Mouse (Mus musculus): ENCODE results near the gene Prdm16. TPM values are rescaled to one million over a fixed set of nuclear protein-coding genes. Genes with fewer than 3 reads are reported as not detected.

The Prdm16 gene
- polyA plus RNA-seq, 1 experiment from 2014 or later = 39.0 TPM

DNA sequence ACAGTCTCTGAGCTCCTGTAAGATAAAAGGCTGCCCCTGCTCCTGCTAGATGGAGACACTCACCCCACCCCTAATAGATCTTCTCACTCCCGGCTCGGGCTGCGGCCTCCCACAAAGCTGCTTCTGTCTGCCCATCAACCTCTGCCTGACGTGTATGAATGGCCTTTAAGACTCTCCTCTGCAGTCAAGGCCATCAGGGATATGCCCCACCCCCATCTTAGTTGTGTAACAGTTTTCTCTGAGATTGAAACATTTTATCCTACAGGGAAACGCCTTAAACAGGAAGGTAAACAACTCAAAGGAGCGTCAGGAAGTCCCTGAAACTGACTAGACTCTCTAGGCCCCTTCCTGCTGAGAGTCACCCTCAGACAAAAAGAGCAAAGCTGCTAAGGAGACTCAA is 24.6 kb upstream of the Prdm16 start:
- no peak for ATAC-seq (ENCODE audit: insufficient number of reproducible peaks, insufficient read depth, low FRiP score, low TSS enrichment, low read depth)
- Histone ChIP-seq H3K9me3 (no peaks in the 10 kb centered on the region), H3K4me3 (no peak overlapping the region), H3K27me3 (peaks cover 17% of the 10 kb centered on the region), H3K4me2 (no peak overlapping the region), H3K27ac (no peak overlapping the region), H3K4me1 (peaks cover 16% of the 10 kb centered on the region), H3K9ac (no peak overlapping the region), H3K36me3 (no peaks in the 10 kb centered on the region)
- WGBS = 45% methylated on average over 6 of the region's 6 CpGs

DNA sequence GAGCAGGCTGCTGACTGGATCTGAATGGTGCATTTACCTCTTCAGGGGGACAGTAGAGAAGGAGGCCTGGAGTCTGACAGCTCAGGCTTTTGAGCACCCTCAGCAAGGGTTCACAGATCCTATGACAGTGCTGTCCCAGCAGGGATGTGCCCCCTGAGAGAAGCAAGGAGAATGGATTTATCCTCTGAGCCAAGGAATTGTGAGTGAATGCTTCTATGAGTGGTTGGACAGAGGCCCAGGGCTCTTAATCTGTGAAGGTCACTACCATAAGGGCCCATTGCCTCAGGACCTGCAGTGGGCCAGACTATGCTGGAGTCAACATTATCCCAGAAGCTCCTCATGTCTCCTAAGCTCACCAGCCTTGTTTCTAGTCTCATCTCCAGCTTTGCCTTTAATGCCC is 23.4 kb upstream of the Prdm16 start:
- ATAC-seq (ENCODE audit: insufficient number of reproducible peaks, insufficient read depth, low FRiP score, low TSS enrichment, low read depth) = no peak
- Histone ChIP-seq H3K36me3 (no peaks in the 10 kb centered on the region), H3K9me3 (no peaks in the 10 kb centered on the region), H3K4me1 (peaks cover 16% of the 10 kb centered on the region), H3K27ac (no peak overlapping the region), H3K9ac (no peak overlapping the region), H3K4me2 (no peak overlapping the region), H3K4me3 (no peak overlapping the region), H3K27me3 (peaks cover 13% of the 10 kb centered on the region)

DNA sequence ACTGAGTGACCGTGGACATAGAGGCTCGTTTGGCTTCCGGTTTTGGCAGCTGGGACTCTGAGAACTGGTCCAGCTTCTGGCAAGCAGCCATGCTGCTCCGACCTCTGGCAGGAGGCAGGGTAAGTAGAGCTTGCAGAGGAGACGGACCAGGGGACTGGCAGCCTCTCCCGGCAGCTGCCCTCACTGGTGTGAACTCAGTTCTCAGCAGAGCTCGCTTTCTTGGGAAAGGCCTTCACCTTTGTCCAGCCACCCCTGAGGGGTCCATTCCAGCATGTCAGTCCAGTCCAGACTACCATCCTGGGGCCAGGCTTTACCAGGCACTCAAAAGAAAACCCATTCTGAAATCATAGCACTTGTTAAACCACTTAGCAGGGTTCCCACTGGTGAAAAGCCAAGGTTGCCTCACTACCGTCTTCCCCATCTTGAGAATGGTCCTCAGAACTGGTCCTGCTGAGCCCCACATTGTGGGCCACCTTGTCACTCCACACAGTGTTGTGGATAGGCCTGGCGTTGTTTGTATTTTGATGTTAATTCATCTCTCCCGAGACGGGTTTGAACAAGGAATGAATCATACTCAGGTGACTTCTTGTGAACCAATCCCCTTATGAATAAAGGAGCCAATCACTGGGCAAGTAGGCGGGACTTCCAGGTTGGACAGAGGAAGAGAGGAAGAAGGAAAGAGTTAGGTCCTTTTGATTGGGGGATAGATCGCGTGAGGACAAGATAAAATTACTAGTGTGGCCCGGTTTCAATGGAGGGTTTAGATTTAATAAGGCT is 18.6 kb upstream of the Prdm16 start:
- Histone ChIP-seq H3K9me3 (no peaks in the 10 kb centered on the region), H3K4me3 (no peak overlapping the region), H3K4me1 (peaks cover 11% of the 10 kb centered on the region), H3K36me3 (no peaks in the 10 kb centered on the region), H3K9ac (no peak overlapping the region), H3K27me3 (no peaks in the 10 kb centered on the region), H3K4me2 (no peak overlapping the region), H3K27ac (no peak overlapping the region)
- no peak for ATAC-seq (ENCODE audit: insufficient number of reproducible peaks, insufficient read depth, low FRiP score, low TSS enrichment, low read depth)
- WGBS = 86% methylated on average over 15 of the region's 15 CpGs

DNA sequence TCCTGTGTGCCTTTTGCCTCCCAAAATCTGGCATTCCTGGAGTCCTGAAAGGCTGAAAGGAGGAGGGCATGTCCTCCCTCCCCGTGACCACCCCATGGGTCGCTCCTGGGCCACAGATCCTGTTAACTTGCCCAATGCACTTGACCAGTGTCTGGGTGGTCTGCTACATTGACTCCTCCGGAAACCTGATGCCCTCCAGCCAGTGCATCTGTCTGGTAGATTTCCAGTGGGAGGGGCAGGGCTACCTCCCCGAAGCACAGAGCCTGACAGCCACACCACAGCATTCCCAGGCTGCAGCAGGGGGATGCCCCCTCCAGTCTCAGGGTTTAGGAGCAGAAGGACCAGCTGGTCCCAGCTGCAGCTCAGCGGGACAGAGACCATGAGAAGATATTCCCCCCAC is 15.8 kb upstream of the Prdm16 start:
- Histone ChIP-seq H3K9me3 (no peaks in the 10 kb centered on the region), H3K4me2 (no peak overlapping the region), H3K9ac (peak overlapping the region; percentile 44; the same call in 1 of the 2 replicates), H3K4me1 (peaks cover 7% of the 10 kb centered on the region), H3K36me3 (no peaks in the 10 kb centered on the region), H3K27me3 (peaks cover 3% of the 10 kb centered on the region; the same call in 1 of the 2 replicates), H3K4me3 (no peak overlapping the region), H3K27ac (no peak overlapping the region)
- ATAC-seq (ENCODE audit: insufficient number of reproducible peaks, insufficient read depth, low FRiP score, low TSS enrichment, low read depth) = no peak
- 13% methylated on average over 5 of the region's 5 CpGs for whole genome bisulfite sequencing

DNA sequence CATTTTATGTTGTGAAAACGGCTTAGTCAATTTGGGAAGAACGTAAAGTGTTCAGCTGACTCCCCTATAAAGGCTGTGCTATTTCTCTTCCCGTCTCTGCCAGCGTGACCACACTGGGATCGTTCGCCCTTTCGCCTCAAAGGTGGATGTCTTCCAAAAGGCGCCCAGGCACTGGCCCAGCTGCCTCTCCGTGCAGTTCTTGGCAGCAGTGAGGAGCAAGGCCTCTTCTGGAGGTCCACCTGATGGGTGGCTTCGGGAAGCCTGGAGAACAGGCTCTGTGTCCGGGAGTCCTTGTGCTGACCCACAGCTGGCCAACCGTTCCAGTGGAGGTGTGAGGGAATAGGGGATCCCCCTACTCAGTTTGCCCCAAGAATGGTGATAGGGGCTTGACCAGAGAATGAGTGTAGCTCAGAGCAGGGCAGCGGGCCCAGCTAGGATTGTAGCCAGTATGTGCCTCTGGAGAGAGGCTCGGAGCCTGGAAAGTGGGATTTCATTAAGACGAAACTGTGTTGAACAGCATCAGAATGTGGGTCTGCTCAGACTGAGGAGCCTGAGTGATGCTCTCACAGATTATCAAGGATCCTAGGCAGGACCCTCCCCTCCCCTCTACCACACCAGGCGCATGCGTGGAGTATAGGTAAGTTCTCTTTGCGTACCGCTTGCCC is 12.5 kb upstream of the Prdm16 start:
- no peak overlapping the region for H3K27ac ChIP-seq
- peaks cover 10% of the 10 kb centered on the region for H3K27me3 ChIP-seq
- peaks cover 12% of the 10 kb centered on the region for H3K9me3 ChIP-seq
- H3K4me2 ChIP-seq = no peak overlapping the region
- H3K4me1 ChIP-seq = peaks cover 10% of the 10 kb centered on the region
- H3K9ac ChIP-seq = no peak overlapping the region
- H3K36me3 ChIP-seq = peaks cover 5% of the 10 kb centered on the region; the same call in 1 of the 2 replicates
- 75% methylated on average over 19 of the region's 19 CpGs for WGBS
- ATAC-seq (ENCODE audit: insufficient number of reproducible peaks, insufficient read depth, low FRiP score, low TSS enrichment, low read depth) = no peak
- H3K4me3 ChIP-seq = no peak overlapping the region

DNA sequence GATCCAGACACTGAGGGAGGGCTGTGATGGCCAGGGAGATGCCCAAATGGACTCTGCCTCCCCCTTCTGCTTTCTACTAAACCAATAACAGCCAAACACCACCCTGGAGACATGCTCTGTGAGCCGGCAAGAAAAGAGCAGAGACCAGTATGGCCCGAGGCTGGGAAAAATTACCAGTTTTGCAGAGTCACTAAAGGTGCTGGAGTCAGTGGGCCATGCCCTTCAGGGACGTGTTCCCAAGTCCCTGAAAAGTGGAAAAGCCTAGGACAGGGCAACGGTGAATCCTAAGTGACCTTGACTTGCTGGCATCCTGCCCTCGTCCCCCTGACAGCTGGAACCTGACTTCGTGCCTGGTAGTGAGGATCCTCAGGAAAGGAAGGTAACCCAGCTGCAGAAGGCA is 5.8 kb upstream of the Prdm16 start:
- H3K4me3 ChIP-seq = no peak overlapping the region
- peaks cover 72% of the 10 kb centered on the region for H3K27me3 ChIP-seq
- ATAC-seq (ENCODE audit: insufficient number of reproducible peaks, insufficient read depth, low FRiP score, low TSS enrichment, low read depth) = no peak
- H3K36me3 ChIP-seq = peaks cover 5% of the 10 kb centered on the region; the same call in 1 of the 2 replicates
- 11% methylated on average over 6 of the region's 6 CpGs for WGBS
- peaks cover 12% of the 10 kb centered on the region for H3K9me3 ChIP-seq
- H3K4me1 ChIP-seq = peaks cover 53% of the 10 kb centered on the region
- H3K9ac ChIP-seq = no peak overlapping the region
- peak overlapping the region; percentile 83; the same call in 1 of the 2 replicates for H3K4me2 ChIP-seq
- no peak overlapping the region; the same call in 1 of the 2 replicates for H3K27ac ChIP-seq

DNA sequence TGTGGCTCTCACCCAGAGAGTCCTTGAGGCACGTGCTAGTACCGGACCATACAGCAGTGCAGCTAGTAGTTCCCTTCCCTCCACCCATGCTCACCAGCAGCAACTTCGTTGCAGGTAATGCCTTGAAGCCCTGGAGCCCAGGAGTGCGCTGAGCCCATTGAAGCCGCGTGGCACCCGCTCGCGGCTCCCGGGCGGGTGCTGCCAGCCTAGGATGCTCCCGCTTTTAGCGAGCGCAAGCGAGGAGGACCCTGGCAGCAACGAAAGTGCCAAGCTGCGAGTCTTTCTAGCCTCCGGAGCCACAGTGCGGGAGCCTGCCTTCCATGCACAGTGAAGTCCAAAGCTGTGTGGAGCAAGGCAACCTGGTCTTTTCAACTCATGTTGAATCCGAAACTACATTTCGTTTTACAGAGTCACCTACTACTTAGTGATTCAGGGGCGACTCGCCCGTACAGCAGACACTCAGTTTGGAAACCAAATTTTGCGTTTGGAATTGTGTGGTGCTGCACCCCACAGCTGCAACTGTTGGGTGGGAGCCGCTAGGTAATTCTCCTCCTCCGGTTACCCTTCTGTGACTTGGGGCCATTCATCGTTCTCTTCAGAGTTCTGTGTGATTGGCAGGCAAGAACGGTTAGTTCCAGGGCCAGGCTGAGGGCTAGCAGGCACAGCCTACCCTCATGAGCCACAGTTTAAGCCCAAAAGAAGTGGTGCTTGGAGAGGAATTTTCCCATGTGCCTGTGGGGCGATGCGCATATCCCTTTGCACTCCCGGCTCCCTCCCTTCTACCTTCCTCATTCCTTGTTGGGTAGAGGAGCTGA is 4.8 kb upstream of the Prdm16 start:
- peak overlapping the region; percentile 75 for H3K4me3 ChIP-seq
- no peaks in the 10 kb centered on the region for H3K36me3 ChIP-seq
- H3K4me2 ChIP-seq = peak overlapping the region; percentile 83
- ATAC-seq (ENCODE audit: insufficient number of reproducible peaks, insufficient read depth, low FRiP score, low TSS enrichment, low read depth) = no peak
- H3K9me3 ChIP-seq = 0 out of 2 replicates have a peak, but pooled peaks cover 4% of the 10 kb centered on the region
- peaks cover 54% of the 10 kb centered on the region for H3K4me1 ChIP-seq
- H3K9ac ChIP-seq = peak overlapping the region; percentile 92
- peaks cover 79% of the 10 kb centered on the region for H3K27me3 ChIP-seq
- H3K27ac ChIP-seq = peak overlapping the region; percentile 98
- 2% methylated on average over 32 of the region's 32 CpGs for WGBS

DNA sequence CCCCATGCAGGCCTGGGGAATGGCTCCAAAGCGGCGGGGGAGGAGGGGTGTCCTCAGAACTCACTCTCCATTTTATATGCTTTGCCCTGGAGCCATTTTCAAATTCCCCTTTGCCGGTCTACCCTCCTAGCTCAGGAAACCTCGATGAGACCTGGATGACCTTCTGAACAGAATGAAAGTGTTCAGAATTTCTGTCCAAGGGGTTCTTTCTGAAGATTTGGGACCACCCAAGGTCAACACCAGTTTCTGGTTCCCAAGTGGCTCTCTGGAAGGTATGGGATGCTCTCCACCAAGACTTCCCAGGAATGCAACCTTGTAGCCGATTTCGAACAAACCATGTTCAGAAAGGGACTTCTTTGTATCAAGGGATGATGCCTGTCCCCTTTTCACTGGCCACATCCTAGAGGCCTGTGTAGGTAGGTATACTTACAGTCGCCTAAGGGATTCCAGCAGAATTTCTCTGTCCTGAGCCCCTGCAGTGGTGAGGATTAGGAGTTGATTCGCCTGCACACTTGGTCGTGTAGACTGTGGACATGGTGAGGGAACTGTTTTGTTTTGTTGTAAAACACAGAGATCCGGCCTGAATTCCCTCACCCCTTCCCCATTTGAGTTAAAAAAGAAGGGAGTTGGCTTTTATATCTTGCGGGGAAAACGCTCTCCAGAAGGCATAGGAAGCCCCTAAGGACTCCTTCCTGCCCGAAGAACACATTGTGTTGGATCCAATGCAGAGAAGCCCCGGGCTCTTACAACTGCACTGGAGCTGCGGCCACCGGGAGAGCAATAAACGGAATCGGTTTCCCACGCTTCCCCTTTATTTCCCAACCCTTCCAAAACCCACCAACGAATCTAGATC is 4.0 kb upstream of the Prdm16 start:
- no peak for ATAC-seq (ENCODE audit: insufficient number of reproducible peaks, insufficient read depth, low FRiP score, low TSS enrichment, low read depth)
- Histone ChIP-seq H3K36me3 (no peaks in the 10 kb centered on the region), H3K4me2 (peak overlapping the region; percentile 83), H3K4me1 (peaks cover 55% of the 10 kb centered on the region), H3K9me3 (0 out of 2 replicates have a peak, but pooled peaks cover 3% of the 10 kb centered on the region), H3K9ac (peak overlapping the region; percentile 92), H3K27ac (peak overlapping the region; percentile 98), H3K27me3 (peaks cover 82% of the 10 kb centered on the region), H3K4me3 (peak overlapping the region; percentile 75)
- WGBS = 5% methylated on average over 20 of the region's 20 CpGs

DNA sequence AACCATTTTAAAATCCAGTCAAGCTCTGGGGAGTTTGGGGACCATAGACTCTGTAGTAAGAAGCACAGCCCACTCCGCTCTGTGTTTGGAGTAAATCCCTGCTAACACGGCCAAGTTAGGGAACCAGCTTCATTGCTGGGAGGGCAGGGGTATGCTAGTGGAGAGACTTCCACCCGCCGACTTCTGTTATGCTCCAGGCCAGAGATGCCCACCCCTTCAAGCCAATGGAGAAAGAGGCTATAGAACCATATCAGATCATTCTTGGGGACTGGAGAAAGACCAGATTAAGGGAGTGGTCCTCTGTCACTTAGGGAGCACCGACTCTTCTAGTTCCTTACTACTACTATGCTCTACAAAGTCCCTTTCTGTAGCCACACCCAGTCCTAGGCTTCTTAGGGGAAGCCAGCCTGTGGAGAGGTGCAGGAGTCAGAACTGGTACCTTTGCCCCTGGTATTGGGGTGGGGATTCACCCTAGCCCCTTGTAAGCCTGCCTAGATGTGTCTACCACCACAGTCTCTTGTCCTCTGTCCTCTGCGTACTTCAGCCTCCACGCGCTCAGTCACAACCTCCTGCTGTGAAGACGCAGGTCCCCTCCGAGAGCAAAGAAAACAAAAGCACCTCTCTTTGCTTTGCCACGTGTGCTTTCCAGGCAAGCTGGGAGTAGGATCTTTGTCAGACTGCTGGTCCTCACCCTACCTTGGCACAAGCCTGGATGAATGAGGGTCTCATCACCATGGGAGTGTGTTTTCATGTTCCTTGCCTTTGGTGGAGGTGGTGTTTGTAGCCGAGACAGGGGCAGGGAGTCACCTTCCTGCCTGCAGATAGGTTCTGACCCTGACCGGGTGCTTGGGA is 3.1 kb upstream of the Prdm16 start:
- H3K36me3 ChIP-seq = no peaks in the 10 kb centered on the region
- peaks cover 84% of the 10 kb centered on the region for H3K27me3 ChIP-seq
- no peaks in the 10 kb centered on the region for H3K9me3 ChIP-seq
- no peak for ATAC-seq (ENCODE audit: insufficient number of reproducible peaks, insufficient read depth, low FRiP score, low TSS enrichment, low read depth)
- peak overlapping the region; percentile 83 for H3K4me2 ChIP-seq
- peak overlapping the region; percentile 75 for H3K4me3 ChIP-seq
- peak overlapping the region; percentile 98 for H3K27ac ChIP-seq
- peak overlapping the region; percentile 92 for H3K9ac ChIP-seq
- 19% methylated on average over 13 of the region's 13 CpGs for WGBS
- H3K4me1 ChIP-seq = peaks cover 62% of the 10 kb centered on the region

DNA sequence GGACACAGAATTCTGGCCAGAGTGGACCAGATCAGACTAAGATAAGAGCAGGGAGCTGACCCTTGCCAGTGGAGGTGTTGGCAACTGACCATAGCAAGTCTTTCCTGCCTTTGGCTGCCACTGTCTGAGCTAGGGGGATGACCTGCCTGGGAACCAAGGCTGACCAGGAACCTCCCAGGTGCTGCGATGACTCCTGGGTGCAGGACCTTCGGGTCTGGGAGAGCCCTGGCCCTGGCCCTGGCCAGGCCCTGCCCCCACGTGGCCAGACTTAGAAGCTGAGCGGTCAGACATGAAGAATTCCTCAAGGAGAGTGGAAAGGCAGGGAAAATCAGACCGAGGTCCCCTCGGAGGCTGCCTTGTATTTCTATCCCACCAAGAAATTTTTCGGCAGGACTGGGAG is 2.5 kb upstream of the Prdm16 start:
- no peaks in the 10 kb centered on the region for H3K36me3 ChIP-seq
- H3K4me3 ChIP-seq = peak overlapping the region; percentile 75
- no peak for ATAC-seq (ENCODE audit: insufficient number of reproducible peaks, insufficient read depth, low FRiP score, low TSS enrichment, low read depth)
- peak overlapping the region; percentile 98 for H3K27ac ChIP-seq
- H3K27me3 ChIP-seq = peaks cover 89% of the 10 kb centered on the region
- peak overlapping the region; percentile 92 for H3K9ac ChIP-seq
- WGBS = 5% methylated on average over 7 of the region's 7 CpGs
- H3K9me3 ChIP-seq = no peaks in the 10 kb centered on the region
- H3K4me2 ChIP-seq = peak overlapping the region; percentile 83
- peaks cover 64% of the 10 kb centered on the region for H3K4me1 ChIP-seq
